Mouse (Mus musculus) testis, postnatal 14 days (tissue): Measurements from ENCODE around the gene Sapcd1.
"Not testable (repeated sequence)": the region's sequence is repeated elsewhere in the genome, so short reads cannot be mapped to it uniquely, and the experiment has no call there.

ENCODE experiments used
- DNase-seq: peaks from one replicate; pipeline ENCODE4 v3.0.0; 2021; ENCODE audit warnings: low spot score

Gene Sapcd1

GRCm38 (mm10) chr17:35007387-35007991 lies 20.3 kb downstream of the Sapcd1 start:
- no peak for DNase-seq

- DNase-seq, result not testable (repeated sequence)
These were observed 21.9 kb downstream of the Sapcd1 start for GRCm38 (mm10) chr17:35005902-35006301.

- no peak for DNase-seq
These were observed 22.7 kb downstream of the Sapcd1 start for GRCm38 (mm10) chr17:35005158-35005557.

- DNase-seq, result no peak
These were observed 23.6 kb downstream of the Sapcd1 start for GRCm38 (mm10) chr17:35004075-35004717.

- no peak for DNase-seq
These were observed 24.6 kb downstream of the Sapcd1 start for GRCm38 (mm10) chr17:35003022-35003838.

- DNase-seq, result no peak
These were observed 25.5 kb downstream of the Sapcd1 start for GRCm38 (mm10) chr17:35002153-35002865.

- no peak for DNase-seq
These were observed 26.2 kb downstream of the Sapcd1 start for GRCm38 (mm10) chr17:35001452-35002152.

- DNase-seq, result peak; percentile 90
These were observed 26.9 kb downstream of the Sapcd1 start, which contains the start of gene Vars for GRCm38 (mm10) chr17:35000717-35001451. Gene Vars, plus strand, starts transcription at chr17:35000987.

GRCm38 (mm10) chr17:34999871-35000716 lies 27.7 kb downstream of the Sapcd1 start:
- DNase-seq, result not testable (repeated sequence)

GRCm38 (mm10) chr17:34998526-34999430 lies 29.0 kb downstream of the Sapcd1 start:
- no peak for DNase-seq

- no peak for DNase-seq
These were observed 30.7 kb downstream of the Sapcd1 start for GRCm38 (mm10) chr17:34997142-34997483.

GRCm38 (mm10) chr17:34996411-34997141 lies 31.2 kb downstream of the Sapcd1 start:
- DNase-seq, result no peak

- DNase-seq, result not testable (repeated sequence)
These were observed 31.9 kb downstream of the Sapcd1 start for GRCm38 (mm10) chr17:34995927-34996326.

GRCm38 (mm10) chr17:34995192-34995591 lies 32.6 kb downstream of the Sapcd1 start:
- not testable (repeated sequence) for DNase-seq

GRCm38 (mm10) chr17:34994751-34995150 lies 33.1 kb downstream of the Sapcd1 start:
- no peak for DNase-seq

GRCm38 (mm10) chr17:34984218-34984617 lies 43.6 kb downstream of the Sapcd1 start:
- no peak for DNase-seq

GRCm38 (mm10) chr17:34982328-34982727 lies 45.5 kb downstream of the Sapcd1 start:
- DNase-seq, result no peak

GRCm38 (mm10) chr17:34981690-34982180 lies 46.1 kb downstream of the Sapcd1 start, which contains the start of gene Lsm2:
Gene Lsm2, plus strand, starts transcription at chr17:34981862.
- peak; percentile 93 for DNase-seq
